Mouse (Mus musculus) erythroblast, embryonic 14.5 days (primary cell): ENCODE results near the gene Rtn4r.

Experiments
- GATA1 ChIP-seq: IDR thresholded peaks from 2 replicates; pipeline ENCODE4 v1.6.1; 2012; ENCODE audit warnings: low read length, inconsistent platforms, mixed read lengths
- TAL1 ChIP-seq: IDR thresholded peaks from 3 replicates; pipeline ENCODE4 v1.6.1; 2012; ENCODE audit warnings: low read length, inconsistent platforms, mixed read lengths

GRCm38 (mm10) chr16:18129413-18129812, 2.0 kb downstream of the Rtn4r start:
- no peak for TF ChIP-seq GATA1
- TF ChIP-seq TAL1 = no peak
